Mouse (Mus musculus) adipose tissue, adult 10 weeks (tissue): Measurements from ENCODE around the gene Lrrc25. TPM values are rescaled to one million over a fixed set of nuclear protein-coding genes. Genes with fewer than 3 reads are reported as not detected.

Experiments used
- polyA plus RNA-seq: library from polyadenylated mRNA; stranded (reverse); fragments of 350-450 nt; fragmentation: Illumina TruSeq; extraction: RNeasy Lipid Tissue Mini Kit (QIAGEN cat#74804); gene quantifications from one replicate; pipeline ENCODE4 v1.2.3, GENCODE M21; 2014; ENCODE audit warnings: low read depth, low replicate concordance

The Lrrc25 gene
- polyA plus RNA-seq, result 5.1 TPM

GRCm38 (mm10) chr8:70615894-70616293 is at the start of gene Lrrc25:
Gene Lrrc25, plus strand, starts transcription at chr8:70616155.

DNA sequence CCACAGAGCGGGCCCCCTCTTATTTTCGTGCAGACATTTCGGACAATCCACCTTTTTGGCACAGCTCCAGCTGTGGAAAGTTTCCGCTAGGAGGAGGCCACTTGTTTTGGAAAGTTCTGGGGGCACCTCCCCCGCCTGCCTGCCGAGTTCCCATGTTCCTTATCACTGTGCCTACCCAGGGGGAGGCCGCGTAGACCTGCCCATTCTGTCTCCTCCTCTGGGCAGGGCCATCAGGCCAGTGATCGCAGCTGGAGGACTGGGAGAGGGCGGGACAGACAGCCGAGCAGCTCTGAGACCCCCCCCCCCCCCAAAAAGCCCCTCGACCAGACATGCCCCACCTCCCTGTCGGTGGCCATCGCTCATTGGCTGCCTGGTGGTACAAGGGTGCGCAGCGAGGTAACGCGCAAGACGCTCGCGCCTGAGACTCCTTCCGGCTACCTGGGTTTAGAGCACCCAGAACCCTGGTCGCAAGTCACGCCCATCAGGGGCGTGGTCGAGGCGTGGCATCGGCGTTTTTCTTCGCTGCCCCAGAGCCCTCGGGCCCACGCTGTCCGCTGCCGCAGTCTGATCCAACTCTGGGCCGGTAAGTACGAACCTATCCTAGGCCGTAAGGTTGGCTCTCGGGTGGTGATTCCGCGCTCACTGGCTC is 21.9 kb upstream of the Lrrc25 start, which contains the start of gene Isyna1:
Gene Isyna1, plus strand, starts transcription at position 413 of the 649 bp plus-strand sequence.

GRCm38 (mm10) chr8:70608749-70609367 is 7.1 kb upstream of the Lrrc25 start, which contains the start of gene Ssbp4:
Gene Ssbp4, minus strand, starts transcription at chr8:70608872.

GRCm38 (mm10) chr8:70632346-70632892 is 16.5 kb downstream of the Lrrc25 start, which contains the start of gene Gdf15:
Gene Gdf15, minus strand, starts transcription at chr8:70632456.

DNA sequence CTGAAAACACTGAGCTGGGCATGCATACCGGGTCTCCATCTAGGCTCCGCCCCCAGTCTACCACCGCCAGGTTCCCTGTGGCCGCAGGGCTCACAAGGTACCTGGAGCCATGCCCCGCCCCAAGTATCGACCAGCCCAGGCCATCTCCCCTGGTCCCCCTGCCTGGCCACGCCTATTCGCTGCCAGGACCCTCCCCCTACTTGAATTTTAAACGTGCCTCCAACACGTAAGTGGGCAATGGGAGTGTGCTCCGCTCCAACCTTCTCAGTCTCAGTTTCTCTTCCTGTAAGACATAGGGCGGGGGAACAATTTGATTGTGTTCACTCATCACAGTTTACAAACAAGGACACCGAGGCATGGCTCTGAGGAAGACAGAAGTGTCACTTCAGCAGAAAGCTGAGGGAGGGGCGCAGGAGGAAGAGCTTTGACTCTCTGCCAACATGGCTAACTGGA is 44.3 kb downstream of the Lrrc25 start, which contains the start of gene Pgpep1:
Gene Pgpep1, minus strand, starts transcription at position 116 of the 453 bp plus-strand sequence.

Other genes starting within 250 kb of the Lrrc25 start
- gene Comp, start 242.6 kb upstream of the Lrrc25 start, polyA plus RNA-seq, result 6.3 TPM
- gene Crtc1, start 176.6 kb upstream of the Lrrc25 start, polyA plus RNA-seq, result 15.7 TPM
- 20.7 TPM for gene Klhl26, start 139.2 kb upstream of the Lrrc25 start, polyA plus RNA-seq
- 0.74 TPM for gene Tmem59l, start 128.8 kb upstream of the Lrrc25 start, polyA plus RNA-seq
- gene Crlf1, start 123.0 kb upstream of the Lrrc25 start, polyA plus RNA-seq, result 2.1 TPM
- gene Rex1bd, start 109.4 kb upstream of the Lrrc25 start, polyA plus RNA-seq, result 92.5 TPM
- gene Uba52, start 105.4 kb upstream of the Lrrc25 start, polyA plus RNA-seq, result 1,821 TPM
- 255 TPM for gene Fkbp8, start 88.4 kb upstream of the Lrrc25 start, polyA plus RNA-seq
- 67.9 TPM for gene Kxd1, start 88.2 kb upstream of the Lrrc25 start, polyA plus RNA-seq
- gene Ell, start 76.7 kb upstream of the Lrrc25 start, polyA plus RNA-seq, result 20.8 TPM
- 351 TPM for gene Isyna1, start 21.8 kb upstream of the Lrrc25 start, polyA plus RNA-seq
- 112 TPM for gene Ssbp4, start 7.3 kb upstream of the Lrrc25 start, polyA plus RNA-seq
- 1.2 TPM for gene Gdf15, start 16.3 kb downstream of the Lrrc25 start, polyA plus RNA-seq
- 54.4 TPM for gene Pgpep1, start 44.2 kb downstream of the Lrrc25 start, polyA plus RNA-seq
- 67.6 TPM for gene Lsm4, start 57.1 kb downstream of the Lrrc25 start, polyA plus RNA-seq
- 72.1 TPM for gene Jund, start 82.8 kb downstream of the Lrrc25 start, polyA plus RNA-seq
- gene Iqcn, start 87.3 kb downstream of the Lrrc25 start, polyA plus RNA-seq, result 4.9 TPM
- gene Gm3336, start 102.4 kb downstream of the Lrrc25 start, polyA plus RNA-seq, result not detected
- gene Pde4c, start 107.6 kb downstream of the Lrrc25 start, polyA plus RNA-seq, result 5.3 TPM
- 27.6 TPM for gene Rab3a, start 138.5 kb downstream of the Lrrc25 start, polyA plus RNA-seq
- gene Mpv17l2, start 144.8 kb downstream of the Lrrc25 start, polyA plus RNA-seq, result 52.2 TPM
- gene Pik3r2, start 160.6 kb downstream of the Lrrc25 start, polyA plus RNA-seq, result 38.8 TPM
- 36.3 TPM for gene Mast3, start 188.9 kb downstream of the Lrrc25 start, polyA plus RNA-seq
- 0.74 TPM for gene Il12rb1, start 192.3 kb downstream of the Lrrc25 start, polyA plus RNA-seq
- 60.9 TPM for gene Arrdc2, start 223.6 kb downstream of the Lrrc25 start, polyA plus RNA-seq
- 2.5 TPM for gene Kcnn1, start 247.1 kb downstream of the Lrrc25 start, polyA plus RNA-seq